Mouse (Mus musculus) frontal cortex, postnatal 25 days (tissue): ENCODE measurements around the gene Gm20920.
"Not testable (repeated sequence)": the region's sequence is repeated elsewhere in the genome, so short reads cannot be mapped to it uniquely, and the experiment has no call there.

Experiments
- DNase-seq, 2 experiments: peaks; one replicate each; pipeline ENCODE4 v3.0.0; 2022; ENCODE audit warnings: low spot score in 2 of 2

The Gm20920 gene

DNA sequence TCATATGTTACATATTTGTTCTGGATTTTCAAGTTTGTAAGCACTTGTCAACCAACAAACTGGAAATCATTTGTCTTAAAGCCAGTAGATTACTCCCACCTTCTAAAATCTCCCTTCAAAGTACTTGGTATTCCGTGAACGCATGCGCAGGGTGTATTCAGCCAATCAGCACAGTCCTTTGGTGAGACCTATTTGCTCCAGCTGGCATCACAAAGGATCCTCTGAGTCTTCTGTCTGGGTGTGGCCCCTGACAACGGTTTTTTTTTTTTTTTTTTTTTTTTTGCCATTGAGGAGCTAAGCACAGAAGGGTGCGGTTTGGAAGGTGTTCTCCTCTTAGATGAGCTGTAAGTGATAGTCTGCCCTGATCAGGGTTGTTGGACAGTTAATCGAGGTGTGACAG is at the start of gene Gm20920:
Gene Gm20920, plus strand, starts transcription at position 301 of the 400 bp plus-strand sequence.
- DNase-seq = not testable (repeated sequence)
